Mouse (Mus musculus) cerebral cortex, adult 2 months (tissue): Measurements from ENCODE around the gene Mcoln2.

Source experiments
- WGBS: fragments of 180-500 bp; shearing (Covaris S2); methylation state at CpG from one replicate; pipeline ENCODE4 v1.1.7; 2018; 5-methylcytosine and 5-hydroxymethylcytosine counted together

Gene Mcoln2

GRCm38 (mm10) chr3:146186033-146186432, 36.4 kb downstream of the Mcoln2 start:
- 92% methylated on average over 10 of the region's 10 CpGs for WGBS

GRCm38 (mm10) chr3:146189933-146190332, 40.3 kb downstream of the Mcoln2 start:
- 74% methylated on average over 10 of the region's 10 CpGs for WGBS

- 90% methylated on average over 1 of the region's 1 CpGs for WGBS
Measured at GRCm38 (mm10) chr3:146192507-146192906, 42.9 kb downstream of the Mcoln2 start.

- 78% methylated on average over 5 of the region's 5 CpGs for WGBS
Measured at GRCm38 (mm10) chr3:146195153-146195552, 45.5 kb downstream of the Mcoln2 start.

GRCm38 (mm10) chr3:146196301-146196700, 46.7 kb downstream of the Mcoln2 start:
- 52% methylated on average over 6 of the region's 6 CpGs for WGBS

GRCm38 (mm10) chr3:146196780-146197743, 47.4 kb downstream of the Mcoln2 start:
- 87% methylated on average over 17 of the region's 17 CpGs for WGBS

- 89% methylated on average over 12 of the region's 12 CpGs for WGBS
Measured at GRCm38 (mm10) chr3:146197785-146198184, 48.2 kb downstream of the Mcoln2 start.

GRCm38 (mm10) chr3:146198803-146199481, 49.3 kb downstream of the Mcoln2 start:
- WGBS: 83% methylated on average over 11 of the region's 11 CpGs

- WGBS: 82% methylated on average over 3 of the region's 3 CpGs
Measured at GRCm38 (mm10) chr3:146199486-146199885, 49.9 kb downstream of the Mcoln2 start.

GRCm38 (mm10) chr3:146204375-146204774, 54.7 kb downstream of the Mcoln2 start:
- WGBS: 83% methylated on average over 2 of the region's 2 CpGs

GRCm38 (mm10) chr3:146205305-146205704, 55.7 kb downstream of the Mcoln2 start:
- WGBS: 76% methylated on average over 11 of the region's 11 CpGs

- 75% methylated on average over 2 of the region's 2 CpGs for WGBS
Measured at GRCm38 (mm10) chr3:146206635-146207034, 57.0 kb downstream of the Mcoln2 start.

GRCm38 (mm10) chr3:146207440-146207839, 57.8 kb downstream of the Mcoln2 start:
- WGBS: 88% methylated on average over 2 of the region's 2 CpGs

- 94% methylated on average over 8 of the region's 8 CpGs for WGBS
Measured at GRCm38 (mm10) chr3:146209759-146210158, 60.1 kb downstream of the Mcoln2 start.

GRCm38 (mm10) chr3:146211141-146211747, 61.6 kb downstream of the Mcoln2 start:
- WGBS: 89% methylated on average over 4 of the region's 4 CpGs

- 47% methylated on average over 2 of the region's 2 CpGs for WGBS
Measured at GRCm38 (mm10) chr3:146211964-146212363, 62.3 kb downstream of the Mcoln2 start.

GRCm38 (mm10) chr3:146213336-146213735, 63.7 kb downstream of the Mcoln2 start:
- 91% methylated on average over 5 of the region's 5 CpGs for WGBS

- WGBS: 84% methylated on average over 3 of the region's 3 CpGs
Measured at GRCm38 (mm10) chr3:146216561-146216960, 66.9 kb downstream of the Mcoln2 start.

- 2% methylated on average over 73 of the region's 73 CpGs for WGBS
Measured at GRCm38 (mm10) chr3:146220776-146221486, 71.3 kb downstream of the Mcoln2 start, which contains the start of gene Lpar3. TSS of gene Lpar3 (plus strand) at chr3:146220963.

GRCm38 (mm10) chr3:146224271-146224670, 74.6 kb downstream of the Mcoln2 start:
- WGBS: 79% methylated on average over 4 of the region's 4 CpGs

- 76% methylated on average over 7 of the region's 7 CpGs for WGBS
Measured at GRCm38 (mm10) chr3:146225061-146225761, 75.6 kb downstream of the Mcoln2 start.
